ENCODE assay signal across 24 mouse cellular contexts in the genomic region with DNA sequence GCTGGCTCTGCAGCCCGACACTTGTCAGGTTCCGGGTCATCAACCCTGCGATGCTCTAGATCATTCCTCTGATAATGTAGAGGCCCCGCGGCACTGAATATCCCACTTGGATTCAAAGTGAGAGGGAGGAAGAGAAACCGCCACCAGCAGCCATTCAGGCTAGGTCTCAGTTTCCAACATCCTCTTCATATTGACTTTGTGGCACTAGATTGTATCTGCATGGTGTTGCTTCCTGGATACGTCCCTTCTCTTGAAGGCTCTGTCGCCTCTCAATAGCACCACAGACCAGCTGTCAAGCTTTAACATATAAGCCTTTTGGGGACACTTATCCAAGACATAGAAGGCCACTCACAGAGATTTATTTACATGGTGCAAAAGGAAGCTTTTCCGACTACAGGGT.
DNase-seq lines count a peak whose midpoint lies in the region; ATAC-seq lines count a peak whose summit lies in the region.
"Had no signal": no experiment of that assay in that cellular context is flagged by ENCODE, and none has a peak within 500 bp of the region (broad histone marks: within the 10 kb centered on the region; RNA-seq: fewer than 3 reads in every experiment).

No protein-coding gene starts in this region.

- H3K36me3 ChIP-seq in hindbrain, embryonic 12.5 days = no peaks in the 10 kb centered on the region
- H3K36me3 ChIP-seq: embryonic facial prominence, embryonic 12.5 days; embryonic facial prominence, embryonic 15.5 days; hindbrain, embryonic 10.5 days; intestine, embryonic 15.5 days had no signal

- 85% methylated on average over 9 of the region's 9 CpGs for WGBS in hindbrain, embryonic 12.5 days

- H3K27me3 ChIP-seq in hindbrain, embryonic 12.5 days = no peaks in the 10 kb centered on the region
- H3K27me3 ChIP-seq: embryonic facial prominence, embryonic 12.5 days; intestine, embryonic 15.5 days had no signal

- DNase-seq in naive thymus-derived CD4-positive, alpha-beta T cell, adult 2 months (ENCODE audit: low read depth) = peak; percentile 55
- no peak for DNase-seq in heart, postnatal 14 days
- no peak for DNase-seq in cerebellum, postnatal 10 days
- DNase-seq: adrenal gland, adult 2 months; adrenal gland, postnatal 25 days; cerebellum, adult 11-12 months; cerebellum, adult 8-10 months; gastrocnemius, adult 2 months; gastrocnemius, postnatal 14 days; heart, adult 11 months; heart, postnatal 36 days; kidney, adult 11 months had no signal

- H3K4me2 ChIP-seq in hindbrain, embryonic 12.5 days (replicated peaks) = no peak overlapping the region
- H3K4me2 ChIP-seq: embryonic facial prominence, embryonic 12.5 days; embryonic facial prominence, embryonic 15.5 days; heart, embryonic 11.5 days; hindbrain, embryonic 14.5 days; intestine, embryonic 15.5 days had no signal

- no peak overlapping the region for H3K9ac ChIP-seq in hindbrain, embryonic 12.5 days
- H3K9ac ChIP-seq: embryonic facial prominence, embryonic 12.5 days; embryonic facial prominence, embryonic 15.5 days; forebrain, postnatal 0 days; hindbrain, embryonic 14.5 days; intestine, embryonic 15.5 days had no signal

- H3K4me1 ChIP-seq in hindbrain, embryonic 12.5 days = peaks cover 4% of the 10 kb centered on the region; the same call in 1 of the 2 replicates
- H3K4me1 ChIP-seq: embryonic facial prominence, embryonic 12.5 days; intestine, embryonic 15.5 days had no signal

- intact Hi-C loops in heart, postnatal 14 days (cut with DNase I) = no loop called here

- H3K9me3 ChIP-seq in hindbrain, embryonic 12.5 days (replicated peaks) = no peaks in the 10 kb centered on the region
- H3K9me3 ChIP-seq: embryonic facial prominence, embryonic 12.5 days; embryonic facial prominence, embryonic 15.5 days; hindbrain, embryonic 10.5 days; intestine, embryonic 15.5 days had no signal

- H3K4me3 ChIP-seq in hindbrain, embryonic 12.5 days = no peak overlapping the region
- H3K4me3 ChIP-seq: embryonic facial prominence, embryonic 12.5 days; embryonic facial prominence, embryonic 15.5 days; gastrocnemius, adult 2 months; hindbrain, embryonic 10.5 days; intestine, embryonic 15.5 days had no signal

- H3K27ac ChIP-seq in hindbrain, embryonic 12.5 days = no peak overlapping the region
- H3K27ac ChIP-seq: embryonic facial prominence, embryonic 12.5 days; embryonic facial prominence, embryonic 15.5 days; gastrocnemius, adult 2 months; hindbrain, embryonic 10.5 days; hindbrain, embryonic 14.5 days; hindbrain, postnatal 0 days; intestine, embryonic 15.5 days had no signal

- peak; percentile 53 for ATAC-seq in CD4-positive, CD25-positive, alpha-beta regulatory T cell, adult 4 months
- ATAC-seq in common myeloid progenitor, adult 5-6 weeks (replicated peaks; ENCODE audit: low read depth, poor library complexity, severe bottlenecking) = peak; percentile 69
- ATAC-seq in hindbrain, embryonic 12.5 days (ENCODE audit: low FRiP score) = no peak
- ATAC-seq: forebrain, embryonic 14.5 days; hindbrain, postnatal 0 days; intestine, embryonic 15.5 days had no signal
